Mouse (Mus musculus): ENCODE data around the gene Rrn3.

- TF ChIP-seq CTCF (IDR thresholded peaks at IDR 0.05; ENCODE audit: control insufficient read depth, insufficient read depth, insufficient replicate concordance, low read depth, low read length) = no peak
- TF ChIP-seq POLR2A (IDR thresholded peaks at IDR 0.05; ENCODE audit: control insufficient read depth, low read depth, low read length) = no peak
Observed at GRCm38 (mm10) chr16:13753986-13754385, 26.5 kb upstream of the Rrn3 start.
